Comparison of ENCODE assay signal across 20 mouse cellular contexts in genomic region chr3:92258526-92258925, GRCm38 (mm10). TPM values are rescaled to one million over a fixed set of nuclear protein-coding genes. Genes with fewer than 3 reads are reported as not detected.
DNase-seq lines count a peak whose midpoint lies in the region; ATAC-seq and TF ChIP-seq lines count a peak whose summit lies in the region.
"Not testable (repeated sequence)": the region's sequence is repeated elsewhere in the genome, so short reads cannot be mapped to it uniquely, and the experiment has no call there.
"Had no signal": no experiment of that assay in that cellular context is flagged by ENCODE, and none has a peak within 500 bp of the region (broad histone marks: within the 10 kb centered on the region; RNA-seq: fewer than 3 reads in every experiment).

No protein-coding gene starts in this region.

- H3K27me3 ChIP-seq in embryonic facial prominence, embryonic 11.5 days (ENCODE audit: control insufficient read depth, insufficient read depth, low read length); forebrain, embryonic 16.5 days (replicated peaks; ENCODE audit: control insufficient read depth, insufficient read depth, low read length); hindbrain, embryonic 13.5 days; intestine, embryonic 16.5 days (replicated peaks; ENCODE audit: control insufficient read depth, insufficient read depth, low read length); limb, embryonic 13.5 days; lung, postnatal 0 days (replicated peaks; ENCODE audit: insufficient read depth, low read length); midbrain, embryonic 16.5 days (ENCODE audit: control insufficient read depth, insufficient read depth, low read depth, low read length); stomach, embryonic 14.5 days (ENCODE audit: control insufficient read depth, insufficient read depth, low read length): not testable (repeated sequence)

- H3K9me3 ChIP-seq in embryonic facial prominence, embryonic 11.5 days (replicated peaks; ENCODE audit: control insufficient read depth, low read length); forebrain, embryonic 16.5 days (ENCODE audit: control insufficient read depth, low read length); hindbrain, embryonic 13.5 days; intestine, embryonic 16.5 days (ENCODE audit: control insufficient read depth, low read length); limb, embryonic 13.5 days; lung, postnatal 0 days (ENCODE audit: low read length); midbrain, embryonic 16.5 days (replicated peaks; ENCODE audit: control insufficient read depth, low read length, poor library complexity, severe bottlenecking); stomach, embryonic 14.5 days (ENCODE audit: control insufficient read depth, low read depth, low read length): not testable (repeated sequence)

- H3K9ac ChIP-seq in embryonic facial prominence, embryonic 11.5 days (replicated peaks; ENCODE audit: low read length); forebrain, embryonic 16.5 days (replicated peaks; ENCODE audit: low read depth, low read length); hindbrain, embryonic 13.5 days; intestine, embryonic 16.5 days (ENCODE audit: low read depth, low read length); limb, embryonic 13.5 days; lung, postnatal 0 days (replicated peaks; ENCODE audit: low read depth); midbrain, embryonic 16.5 days (ENCODE audit: low read depth, low read length); stomach, embryonic 14.5 days (replicated peaks; ENCODE audit: low read depth, low read length): not testable (repeated sequence)

- TF ChIP-seq EP300 in lung, postnatal 0 days (IDR thresholded peaks at IDR 0.05): not testable (repeated sequence)

- DNase-seq in embryonic facial prominence, embryonic 11.5 days (ENCODE audit: low spot score); lung, postnatal 0 days (ENCODE audit: low spot score): not testable (repeated sequence)

- not testable (repeated sequence) for H3K36me3 ChIP-seq in embryonic facial prominence, embryonic 11.5 days (replicated peaks; ENCODE audit: control insufficient read depth, insufficient read depth, low read depth, low read length); forebrain, embryonic 16.5 days (ENCODE audit: control insufficient read depth, insufficient read depth); hindbrain, embryonic 13.5 days; intestine, embryonic 16.5 days (ENCODE audit: control insufficient read depth, insufficient read depth, low read length); limb, embryonic 13.5 days; lung, postnatal 0 days (ENCODE audit: insufficient read depth, low read length); midbrain, embryonic 16.5 days (ENCODE audit: control insufficient read depth, insufficient read depth, low read length); stomach, embryonic 14.5 days (ENCODE audit: control insufficient read depth, insufficient read depth, low read length)

- not testable (repeated sequence) for H3K27ac ChIP-seq in embryonic facial prominence, embryonic 11.5 days (replicated peaks; ENCODE audit: low read depth, low read length); forebrain, embryonic 16.5 days (ENCODE audit: low read length); hindbrain, embryonic 13.5 days; intestine, embryonic 16.5 days (ENCODE audit: low read length); limb, embryonic 13.5 days; lung, postnatal 0 days (ENCODE audit: low read length); midbrain, embryonic 16.5 days (ENCODE audit: low read length); stomach, embryonic 14.5 days (ENCODE audit: low read length)

- H3K4me3 ChIP-seq in embryonic facial prominence, embryonic 11.5 days (ENCODE audit: low read depth, low read length); forebrain, embryonic 16.5 days (replicated peaks; ENCODE audit: low read length); hindbrain, embryonic 13.5 days; intestine, embryonic 16.5 days (ENCODE audit: low read length); limb, embryonic 13.5 days; lung, postnatal 0 days (ENCODE audit: low read depth, low read length); midbrain, embryonic 16.5 days (ENCODE audit: low read depth, low read length); stomach, embryonic 14.5 days (ENCODE audit: low read depth, low read length): not testable (repeated sequence)

- H3K4me2 ChIP-seq in embryonic facial prominence, embryonic 11.5 days (ENCODE audit: low read depth, low read length); forebrain, embryonic 16.5 days (ENCODE audit: low read length); hindbrain, embryonic 13.5 days; intestine, embryonic 16.5 days (ENCODE audit: low read depth, low read length); limb, embryonic 13.5 days (replicated peaks); lung, postnatal 0 days (replicated peaks; ENCODE audit: low read depth, low read length); midbrain, embryonic 16.5 days (ENCODE audit: low read length); stomach, embryonic 14.5 days (replicated peaks; ENCODE audit: low read depth, low read length): not testable (repeated sequence)

- ATAC-seq in embryonic facial prominence, embryonic 11.5 days (replicated peaks; ENCODE audit: insufficient number of reproducible peaks, low FRiP score, low TSS enrichment, low read depth): 0 out of 2 replicates have a peak, but pooled peaks have one; percentile 57
- 0 out of 2 replicates have a peak, but pooled peaks have one; percentile 23 for ATAC-seq in forebrain, embryonic 16.5 days
- peak; percentile 62 for ATAC-seq in hindbrain, embryonic 13.5 days (ENCODE audit: low FRiP score)
- 0 out of 2 replicates have a peak, but pooled peaks have one; percentile 43 for ATAC-seq in intestine, embryonic 16.5 days
- peak; percentile 55 for ATAC-seq in limb, embryonic 13.5 days (ENCODE audit: low FRiP score, low read depth)
- 0 out of 2 replicates have a peak, but pooled peaks have one; percentile 10 for ATAC-seq in lung, postnatal 0 days
- peak; percentile 59; the same call in 1 of the 2 replicates for ATAC-seq in midbrain, embryonic 16.5 days
- ATAC-seq in stomach, embryonic 14.5 days (ENCODE audit: insufficient number of reproducible peaks, insufficient read depth, low FRiP score, low read depth): peak; percentile 54; the same call in 1 of the 2 replicates

- not testable (repeated sequence) for TF ChIP-seq CTCF in lung, postnatal 0 days (IDR thresholded peaks at IDR 0.05)

- H3K4me1 ChIP-seq in embryonic facial prominence, embryonic 11.5 days (ENCODE audit: control insufficient read depth, insufficient read depth, low read length); forebrain, embryonic 16.5 days (replicated peaks; ENCODE audit: control insufficient read depth, insufficient read depth, low read length); hindbrain, embryonic 13.5 days (replicated peaks); intestine, embryonic 16.5 days (ENCODE audit: control insufficient read depth, insufficient read depth, low read length); limb, embryonic 13.5 days; lung, postnatal 0 days (ENCODE audit: insufficient read depth, low read depth, low read length); midbrain, embryonic 16.5 days (ENCODE audit: control insufficient read depth, insufficient read depth, low read length); stomach, embryonic 14.5 days (ENCODE audit: control insufficient read depth, insufficient read depth, low read length): not testable (repeated sequence)

RNA-seq across cellular contexts. Expression of gene Sprr2a3, which starts 26.7 kb away (rescaled TPM):
- polyA plus RNA-seq in embryonic facial prominence, embryonic 11.5 days (2014; fragmentation: Nextera tagmentation; extraction: Ambion mirVana): not detected in 2 replicates
- polyA plus RNA-seq in forebrain, embryonic 16.5 days (2015; fragmentation: Nextera tagmentation; extraction: Ambion mirVana): not detected in 2 replicates
- polyA plus RNA-seq in hindbrain, embryonic 13.5 days (2015; fragmentation: Nextera tagmentation; extraction: Ambion mirVana): not detected in 2 replicates
- polyA plus RNA-seq in intestine, embryonic 16.5 days (2015; fragmentation: Nextera tagmentation; extraction: Ambion mirVana): 15.2 and 18.4 TPM in 2 replicates
- 0.34 TPM in 1 of 2 replicates, not detected in the other for polyA plus RNA-seq in limb, embryonic 13.5 days (2015; fragmentation: Nextera tagmentation; extraction: Ambion mirVana)
- not detected in 2 replicates for polyA plus RNA-seq in lung, postnatal 0 days (2015; fragmentation: Nextera tagmentation; extraction: Ambion mirVana)
- polyA plus RNA-seq in midbrain, embryonic 16.5 days (2015; fragmentation: Nextera tagmentation; extraction: Ambion mirVana): not detected in 2 replicates
- 19.7 and 23.0 TPM in 2 replicates for polyA plus RNA-seq in stomach, embryonic 14.5 days (2014; fragmentation: Nextera tagmentation; extraction: Ambion mirVana)
- polyA plus RNA-seq: activated CD4-positive, CD25-positive, alpha-beta regulatory T cell, adult 4 months; cortical plate, adult 2 months; embryonic facial prominence, embryonic 10.5 days; forebrain, embryonic 14.5 days; heart, embryonic 13.5 days; liver, embryonic 14.5 days; macrophage had no signal

RNA-seq across cellular contexts. Expression of gene Sprr2a2, which starts 42.8 kb away (rescaled TPM):
- polyA plus RNA-seq in embryonic facial prominence, embryonic 11.5 days (2014; fragmentation: Nextera tagmentation; extraction: Ambion mirVana): not detected in 2 replicates
- not detected in 2 replicates for polyA plus RNA-seq in forebrain, embryonic 16.5 days (2015; fragmentation: Nextera tagmentation; extraction: Ambion mirVana)
- not detected in 2 replicates for polyA plus RNA-seq in hindbrain, embryonic 13.5 days (2015; fragmentation: Nextera tagmentation; extraction: Ambion mirVana)
- polyA plus RNA-seq in intestine, embryonic 16.5 days (2015; fragmentation: Nextera tagmentation; extraction: Ambion mirVana): 161 and 190 TPM in 2 replicates
- 4.4 and 5.1 TPM in 2 replicates for polyA plus RNA-seq in limb, embryonic 13.5 days (2015; fragmentation: Nextera tagmentation; extraction: Ambion mirVana)
- polyA plus RNA-seq in lung, postnatal 0 days (2015; fragmentation: Nextera tagmentation; extraction: Ambion mirVana): 0.41 TPM in 1 of 2 replicates, not detected in the other
- 0.09 TPM in 1 of 2 replicates, not detected in the other for polyA plus RNA-seq in midbrain, embryonic 16.5 days (2015; fragmentation: Nextera tagmentation; extraction: Ambion mirVana)
- polyA plus RNA-seq in stomach, embryonic 14.5 days (2014; fragmentation: Nextera tagmentation; extraction: Ambion mirVana): 258 and 291 TPM in 2 replicates
- polyA plus RNA-seq: activated CD4-positive, CD25-positive, alpha-beta regulatory T cell, adult 4 months; embryonic facial prominence, embryonic 10.5 days; forebrain, embryonic 14.5 days; macrophage had no signal

RNA-seq across cellular contexts. Expression of gene Sprr2a1, which starts 42.9 kb away (rescaled TPM):
- polyA plus RNA-seq in embryonic facial prominence, embryonic 11.5 days (2014; fragmentation: Nextera tagmentation; extraction: Ambion mirVana): not detected in 2 replicates
- not detected in 2 replicates for polyA plus RNA-seq in forebrain, embryonic 16.5 days (2015; fragmentation: Nextera tagmentation; extraction: Ambion mirVana)
- polyA plus RNA-seq in hindbrain, embryonic 13.5 days (2015; fragmentation: Nextera tagmentation; extraction: Ambion mirVana): not detected in 2 replicates
- 3.6 and 4.3 TPM in 2 replicates for polyA plus RNA-seq in intestine, embryonic 16.5 days (2015; fragmentation: Nextera tagmentation; extraction: Ambion mirVana)
- 0.14 and 0.15 TPM in 2 replicates for polyA plus RNA-seq in limb, embryonic 13.5 days (2015; fragmentation: Nextera tagmentation; extraction: Ambion mirVana)
- polyA plus RNA-seq in lung, postnatal 0 days (2015; fragmentation: Nextera tagmentation; extraction: Ambion mirVana): 0.05 and 0.06 TPM in 2 replicates
- not detected in 2 replicates for polyA plus RNA-seq in midbrain, embryonic 16.5 days (2015; fragmentation: Nextera tagmentation; extraction: Ambion mirVana)
- 5.3 and 7.6 TPM in 2 replicates for polyA plus RNA-seq in stomach, embryonic 14.5 days (2014; fragmentation: Nextera tagmentation; extraction: Ambion mirVana)
- polyA plus RNA-seq: activated CD4-positive, CD25-positive, alpha-beta regulatory T cell, adult 4 months; cortical plate, adult 2 months; embryonic facial prominence, embryonic 10.5 days; forebrain, embryonic 14.5 days; heart, embryonic 13.5 days; liver, embryonic 14.5 days; macrophage; myocyte; testis, adult 2 months had no signal

RNA-seq across cellular contexts. Expression of gene Sprr2b, which starts 57.9 kb away (rescaled TPM):
- polyA plus RNA-seq in embryonic facial prominence, embryonic 11.5 days (2014; fragmentation: Nextera tagmentation; extraction: Ambion mirVana): not detected in 2 replicates
- polyA plus RNA-seq in forebrain, embryonic 16.5 days (2015; fragmentation: Nextera tagmentation; extraction: Ambion mirVana): not detected in 2 replicates
- polyA plus RNA-seq in hindbrain, embryonic 13.5 days (2015; fragmentation: Nextera tagmentation; extraction: Ambion mirVana): 0.35 TPM in 1 of 2 replicates, not detected in the other
- polyA plus RNA-seq in intestine, embryonic 16.5 days (2015; fragmentation: Nextera tagmentation; extraction: Ambion mirVana): not detected in 2 replicates
- polyA plus RNA-seq in limb, embryonic 13.5 days (2015; fragmentation: Nextera tagmentation; extraction: Ambion mirVana): not detected in 2 replicates
- polyA plus RNA-seq in lung, postnatal 0 days (2015; fragmentation: Nextera tagmentation; extraction: Ambion mirVana): not detected in 2 replicates
- polyA plus RNA-seq in midbrain, embryonic 16.5 days (2015; fragmentation: Nextera tagmentation; extraction: Ambion mirVana): not detected in 2 replicates
- not detected in 2 replicates for polyA plus RNA-seq in stomach, embryonic 14.5 days (2014; fragmentation: Nextera tagmentation; extraction: Ambion mirVana)
- polyA plus RNA-seq: activated CD4-positive, CD25-positive, alpha-beta regulatory T cell, adult 4 months; cortical plate, adult 2 months; embryonic facial prominence, embryonic 10.5 days; forebrain, embryonic 14.5 days; heart, embryonic 13.5 days; liver, embryonic 14.5 days; lung, embryonic 15.5 days; macrophage; small intestine, adult 2 months; testis, adult 2 months; urinary bladder, adult 2 months had no signal

Comparison
In these comparisons a context has a peak if more than half of its experiments do, and no peak if none do; other contexts are left out.
1. ATAC-seq: peak in every context shown above with its lines; median percentile 62 in hindbrain, embryonic 13.5 days; 59 in midbrain, embryonic 16.5 days; 57 in embryonic facial prominence, embryonic 11.5 days; 55 in limb, embryonic 13.5 days; 54 in stomach, embryonic 14.5 days; 43 in intestine, embryonic 16.5 days; 23 in forebrain, embryonic 16.5 days; 10 in lung, postnatal 0 days.
2. RNA of gene Sprr2a3, which starts 26.7 kb away (polyA plus RNA-seq): 19.7 to 23.0 TPM in stomach, embryonic 14.5 days and 15.2 to 18.4 TPM in intestine, embryonic 16.5 days; not detected in midbrain, embryonic 16.5 days, 0.34 TPM in limb, embryonic 13.5 days, not detected in embryonic facial prominence, embryonic 11.5 days, not detected in forebrain, embryonic 16.5 days, not detected in hindbrain, embryonic 13.5 days and not detected in lung, postnatal 0 days; every median in the first group is over 10 times any median in the second.
3. RNA of gene Sprr2a2, which starts 42.8 kb away (polyA plus RNA-seq): 258 to 291 TPM in stomach, embryonic 14.5 days and 161 to 190 TPM in intestine, embryonic 16.5 days; 4.4 to 5.1 TPM in limb, embryonic 13.5 days, 0.41 TPM in lung, postnatal 0 days, not detected in embryonic facial prominence, embryonic 11.5 days, 0.09 TPM in midbrain, embryonic 16.5 days, not detected in forebrain, embryonic 16.5 days and not detected in hindbrain, embryonic 13.5 days; every median in the first group is over 10 times any median in the second.